Mouse (Mus musculus): ENCODE results near the gene Pdhb.
"Not testable (repeated sequence)": the region's sequence is repeated elsewhere in the genome, so short reads cannot be mapped to it uniquely, and the experiment has no call there.

The Pdhb gene

GRCm38 (mm10) chr14:8190556-8190955, 17.7 kb upstream of the Pdhb start:
- DNase-seq (ENCODE audit: low spot score), result no peak

- DNase-seq (ENCODE audit: low spot score), result peak; percentile 66
Measured at GRCm38 (mm10) chr14:8186278-8187045, 13.6 kb upstream of the Pdhb start.

- no peak for DNase-seq (ENCODE audit: low spot score)
Measured at GRCm38 (mm10) chr14:8183330-8183729, 10.5 kb upstream of the Pdhb start.

GRCm38 (mm10) chr14:8180371-8181035, 7.7 kb upstream of the Pdhb start:
- no peak for DNase-seq (ENCODE audit: low spot score)

- DNase-seq (ENCODE audit: low spot score), result no peak
Measured at GRCm38 (mm10) chr14:8176251-8176650, 3.4 kb upstream of the Pdhb start.

- DNase-seq (ENCODE audit: low spot score), result no peak
Measured at GRCm38 (mm10) chr14:8174634-8175033, 1.8 kb upstream of the Pdhb start.

GRCm38 (mm10) chr14:8173542-8174250, 871 bp upstream of the Pdhb start:
- not testable (repeated sequence) for DNase-seq (ENCODE audit: low spot score)

GRCm38 (mm10) chr14:8164463-8164862, 8.4 kb downstream of the Pdhb start:
- DNase-seq (ENCODE audit: low spot score), result no peak

GRCm38 (mm10) chr14:8161777-8162176, 11.0 kb downstream of the Pdhb start:
- DNase-seq (ENCODE audit: low spot score), result no peak

- DNase-seq (ENCODE audit: low spot score), result no peak
Measured at GRCm38 (mm10) chr14:8159141-8159540, 13.7 kb downstream of the Pdhb start.

- no peak for DNase-seq (ENCODE audit: low spot score)
Measured at GRCm38 (mm10) chr14:8158721-8159120, 14.1 kb downstream of the Pdhb start.

- DNase-seq (ENCODE audit: low spot score), result no peak
Measured at GRCm38 (mm10) chr14:8156947-8157346, 15.9 kb downstream of the Pdhb start.

- no peak for DNase-seq (ENCODE audit: low spot score)
Measured at GRCm38 (mm10) chr14:8154072-8154471, 18.8 kb downstream of the Pdhb start.

- no peak for DNase-seq (ENCODE audit: low spot score)
Measured at GRCm38 (mm10) chr14:8151757-8152156, 21.1 kb downstream of the Pdhb start.

GRCm38 (mm10) chr14:8148842-8149241, 24.0 kb downstream of the Pdhb start:
- no peak for DNase-seq (ENCODE audit: low spot score)

GRCm38 (mm10) chr14:8146611-8147223, 26.1 kb downstream of the Pdhb start:
- DNase-seq (ENCODE audit: low spot score), result no peak

- DNase-seq (ENCODE audit: low spot score), result no peak
Measured at GRCm38 (mm10) chr14:8145594-8146558, 26.9 kb downstream of the Pdhb start.

GRCm38 (mm10) chr14:8141131-8141530, 31.7 kb downstream of the Pdhb start:
- DNase-seq (ENCODE audit: low spot score), result no peak

- DNase-seq (ENCODE audit: low spot score), result no peak
Measured at GRCm38 (mm10) chr14:8139724-8140710, 32.8 kb downstream of the Pdhb start.

GRCm38 (mm10) chr14:8135130-8135529, 37.7 kb downstream of the Pdhb start:
- DNase-seq (ENCODE audit: low spot score), result peak; percentile 59
